Mouse (Mus musculus): ENCODE measurements around the gene Csf2rb. TPM values are rescaled to one million over a fixed set of nuclear protein-coding genes. Genes with fewer than 3 reads are reported as not detected.

The Csf2rb gene
- total and polyA plus RNA-seq, 2 experiments from 2014 or later = 0.75 to 1.3 TPM

DNA sequence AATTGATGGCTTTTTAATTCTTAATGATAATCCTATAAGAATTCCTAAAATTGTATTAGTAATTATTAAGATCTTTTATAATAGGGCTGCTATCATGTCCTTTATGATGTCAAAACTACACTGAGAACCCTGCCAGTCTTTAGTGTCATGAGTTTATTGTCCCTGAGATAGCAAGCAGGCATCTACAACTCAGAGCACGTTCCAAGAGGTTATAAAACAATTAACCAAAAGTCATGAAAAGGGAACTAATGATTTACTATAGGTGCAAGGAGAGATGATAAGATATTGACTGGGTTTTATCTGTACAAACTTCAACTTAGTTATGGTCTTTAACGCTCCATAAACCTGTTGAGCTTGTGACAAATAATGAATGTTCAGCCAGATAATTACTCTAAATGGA, 40.4 kb downstream of the Csf2rb start:
- DNase-seq (ENCODE audit: low spot score) = no peak
- H3K9ac ChIP-seq (replicated peaks; ENCODE audit: low read length) = no peak overlapping the region
- 88% methylated on average over 2 of the region's 2 CpGs for WGBS
- no peak for ATAC-seq
- no peak overlapping the region for H3K4me3 ChIP-seq (ENCODE audit: low read length)
- 0 out of 2 replicates have a peak, but pooled peaks cover 4% of the 10 kb centered on the region for H3K27me3 ChIP-seq (ENCODE audit: insufficient read depth, low read length)
- no peak for TF ChIP-seq CTCF (IDR thresholded peaks at IDR 0.05; ENCODE audit: low read depth)
- H3K4me2 ChIP-seq (ENCODE audit: low read depth, low read length) = no peak overlapping the region
- no peak overlapping the region for H3K27ac ChIP-seq
- no peaks in the 10 kb centered on the region for H3K9me3 ChIP-seq (ENCODE audit: low read length)
- H3K36me3 ChIP-seq (ENCODE audit: insufficient read depth, low read length) = no peaks in the 10 kb centered on the region
- H3K4me1 ChIP-seq (ENCODE audit: insufficient read depth, low read length) = no peaks in the 10 kb centered on the region

DNA sequence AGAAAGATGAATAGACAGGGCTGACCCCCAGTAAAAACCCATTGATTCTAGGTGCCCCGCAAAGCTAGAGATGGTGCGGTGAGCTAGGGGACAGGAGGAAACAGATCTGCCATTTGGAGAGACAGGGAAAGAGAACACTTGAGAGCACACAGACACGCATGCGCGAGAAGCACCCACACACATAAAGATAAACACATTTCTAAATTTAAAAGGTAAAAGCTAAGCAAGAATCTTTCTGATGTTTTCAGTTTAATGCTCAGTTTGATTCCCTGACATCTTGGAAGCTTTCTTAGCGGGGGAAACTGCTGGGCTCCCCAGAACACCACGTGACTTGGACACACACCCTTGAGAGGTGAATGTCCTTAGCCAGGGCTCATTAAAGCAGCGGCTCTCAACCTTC, 41.3 kb downstream of the Csf2rb start:
- Histone ChIP-seq H3K27ac (no peak overlapping the region), H3K36me3 (ENCODE audit: insufficient read depth, low read length) (no peaks in the 10 kb centered on the region), H3K27me3 (ENCODE audit: insufficient read depth, low read length) (0 out of 2 replicates have a peak, but pooled peaks cover 4% of the 10 kb centered on the region), H3K4me3 (ENCODE audit: low read length) (no peak overlapping the region), H3K9me3 (ENCODE audit: low read length) (no peaks in the 10 kb centered on the region), H3K4me1 (ENCODE audit: insufficient read depth, low read length) (no peaks in the 10 kb centered on the region), H3K9ac (replicated peaks; ENCODE audit: low read length) (no peak overlapping the region), H3K4me2 (ENCODE audit: low read depth, low read length) (no peak overlapping the region)
- DNase-seq (ENCODE audit: low spot score) (no peak), ATAC-seq (no peak)
- TF ChIP-seq CTCF (IDR thresholded peaks at IDR 0.05; ENCODE audit: low read depth) = no peak
- 74% methylated on average over 8 of the region's 8 CpGs for WGBS

DNA sequence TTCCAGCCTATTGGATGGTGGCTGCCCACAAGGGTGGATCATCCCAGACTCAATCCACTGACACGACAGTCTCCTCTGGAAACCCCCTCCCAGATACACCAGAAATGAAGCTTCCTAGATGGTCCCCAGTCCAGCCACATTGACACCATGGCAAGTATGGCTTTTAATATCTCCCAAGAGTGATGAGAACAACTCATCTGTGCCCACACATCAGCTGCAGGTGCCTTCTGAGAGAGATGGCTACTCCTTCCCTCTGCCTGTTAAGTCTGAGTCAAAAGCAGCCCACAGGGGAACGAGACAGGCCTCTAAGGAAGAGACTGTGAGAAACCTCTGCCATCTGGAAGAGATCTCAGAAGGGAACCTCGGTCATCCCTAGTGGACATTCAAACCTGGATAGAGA, 42.3 kb downstream of the Csf2rb start:
- H3K36me3 ChIP-seq (ENCODE audit: insufficient read depth, low read length) = no peaks in the 10 kb centered on the region
- WGBS = 72% methylated on average over 3 of the region's 3 CpGs
- H3K9me3 ChIP-seq (ENCODE audit: low read length) = no peaks in the 10 kb centered on the region
- H3K27me3 ChIP-seq (ENCODE audit: insufficient read depth, low read length) = 0 out of 2 replicates have a peak, but pooled peaks cover 4% of the 10 kb centered on the region
- no peak for TF ChIP-seq CTCF (IDR thresholded peaks at IDR 0.05; ENCODE audit: low read depth)
- no peaks in the 10 kb centered on the region for H3K4me1 ChIP-seq (ENCODE audit: insufficient read depth, low read length)
- H3K9ac ChIP-seq (replicated peaks; ENCODE audit: low read length) = no peak overlapping the region
- H3K4me3 ChIP-seq (ENCODE audit: low read length) = no peak overlapping the region
- ATAC-seq = no peak
- DNase-seq (ENCODE audit: low spot score) = no peak
- H3K4me2 ChIP-seq (ENCODE audit: low read depth, low read length) = no peak overlapping the region
- no peak overlapping the region for H3K27ac ChIP-seq

DNA sequence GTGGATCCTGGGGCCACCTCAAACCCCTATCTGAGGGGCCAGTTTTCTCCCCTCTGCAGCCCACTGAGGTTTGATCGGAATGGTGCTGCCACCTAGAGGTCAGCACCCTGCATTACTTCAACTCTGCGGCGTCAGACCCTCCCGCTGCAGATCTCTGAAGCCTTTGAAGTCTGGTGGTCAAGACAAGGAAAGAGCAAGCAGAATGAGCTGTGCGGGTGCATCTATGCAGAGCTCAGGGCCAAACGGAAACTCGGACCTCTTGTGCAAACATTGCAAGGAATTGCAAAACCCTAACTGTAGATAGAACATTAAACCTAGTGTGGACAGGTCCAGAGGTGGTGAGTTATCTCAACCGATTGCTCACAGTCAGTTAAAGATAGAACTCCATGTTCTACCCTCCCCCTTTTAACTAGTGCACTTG, 43.4 kb downstream of the Csf2rb start:
- Histone ChIP-seq H3K4me2 (ENCODE audit: low read depth, low read length) (no peak overlapping the region), H3K4me1 (ENCODE audit: insufficient read depth, low read length) (no peaks in the 10 kb centered on the region), H3K4me3 (ENCODE audit: low read length) (no peak overlapping the region), H3K9ac (replicated peaks; ENCODE audit: low read length) (no peak overlapping the region), H3K9me3 (ENCODE audit: low read length) (no peaks in the 10 kb centered on the region), H3K27me3 (ENCODE audit: insufficient read depth, low read length) (0 out of 2 replicates have a peak, but pooled peaks cover 4% of the 10 kb centered on the region), H3K27ac (peak overlapping the region; percentile 56; the same call in 1 of the 2 replicates), H3K36me3 (ENCODE audit: insufficient read depth, low read length) (no peaks in the 10 kb centered on the region)
- TF ChIP-seq CTCF (IDR thresholded peaks at IDR 0.05; ENCODE audit: low read depth) = peak; percentile 76
- DNase-seq (ENCODE audit: low spot score) (peak; percentile 47), ATAC-seq (0 out of 2 replicates have a peak, but pooled peaks have one; percentile 27)
- WGBS = 14% methylated on average over 8 of the region's 8 CpGs

DNA sequence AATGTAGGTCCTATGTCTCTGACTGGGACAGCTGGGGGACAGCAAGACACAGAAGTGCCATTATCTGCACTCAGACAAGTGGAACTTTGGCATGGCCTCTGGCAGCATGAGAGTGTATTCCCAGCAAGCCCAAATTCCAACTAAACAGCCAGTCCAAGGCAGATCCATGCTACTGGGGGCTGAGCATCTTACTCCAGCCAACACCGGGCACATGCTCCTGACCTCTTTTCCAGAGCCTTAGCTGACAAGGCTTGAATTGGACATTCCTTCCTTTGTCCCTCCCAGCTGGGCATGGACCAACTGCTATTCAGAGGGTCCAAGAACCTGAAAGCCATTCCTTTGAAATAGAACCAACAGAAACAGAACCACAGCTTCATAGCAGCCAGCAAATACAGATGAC, 44.1 kb downstream of the Csf2rb start:
- ATAC-seq (peak; percentile 95), DNase-seq (ENCODE audit: low spot score) (peak; percentile 70)
- Histone ChIP-seq H3K27ac (peak overlapping the region; percentile 56; the same call in 1 of the 2 replicates), H3K36me3 (ENCODE audit: insufficient read depth, low read length) (no peaks in the 10 kb centered on the region), H3K4me2 (ENCODE audit: low read depth, low read length) (no peak overlapping the region), H3K9ac (replicated peaks; ENCODE audit: low read length) (no peak overlapping the region), H3K4me3 (ENCODE audit: low read length) (no peak overlapping the region), H3K4me1 (ENCODE audit: insufficient read depth, low read length) (peaks cover 5% of the 10 kb centered on the region; the same call in 1 of the 2 replicates), H3K27me3 (ENCODE audit: insufficient read depth, low read length) (0 out of 2 replicates have a peak, but pooled peaks cover 4% of the 10 kb centered on the region), H3K9me3 (ENCODE audit: low read length) (no peaks in the 10 kb centered on the region)
- no peak for TF ChIP-seq CTCF (IDR thresholded peaks at IDR 0.05; ENCODE audit: low read depth)
- whole genome bisulfite sequencing = 28% methylated on average over 1 of the region's 1 CpGs

DNA sequence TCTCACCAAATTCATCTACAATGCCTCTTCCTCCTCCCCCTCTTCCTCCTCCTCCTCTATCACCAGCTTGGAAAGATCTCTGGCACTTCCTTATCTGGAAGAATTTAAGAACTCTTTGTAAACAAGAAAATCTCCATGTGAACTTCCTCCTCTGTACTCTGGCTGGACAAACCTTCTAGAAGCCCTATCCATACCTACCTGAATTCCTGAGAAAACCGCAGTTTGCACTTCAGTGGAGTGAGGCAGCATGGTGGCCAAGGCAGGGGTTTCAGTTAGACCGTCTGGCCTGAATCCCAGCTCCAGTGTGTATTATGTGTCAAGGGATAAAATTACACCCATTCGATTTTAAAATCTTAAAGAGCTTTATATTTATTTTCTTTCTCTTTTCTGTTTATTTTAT, 47.2 kb downstream of the Csf2rb start:
- no peak for TF ChIP-seq CTCF (IDR thresholded peaks at IDR 0.05; ENCODE audit: low read depth)
- no peak overlapping the region for H3K4me2 ChIP-seq (ENCODE audit: low read depth, low read length)
- H3K27ac ChIP-seq = no peak overlapping the region
- peaks cover 7% of the 10 kb centered on the region; the same call in 1 of the 2 replicates for H3K4me1 ChIP-seq (ENCODE audit: insufficient read depth, low read length)
- H3K9ac ChIP-seq (replicated peaks; ENCODE audit: low read length) = no peak overlapping the region
- H3K4me3 ChIP-seq (ENCODE audit: low read length) = no peak overlapping the region
- no peak for ATAC-seq
- H3K36me3 ChIP-seq (ENCODE audit: insufficient read depth, low read length) = no peaks in the 10 kb centered on the region
- WGBS = 85% methylated on average over 3 of the region's 3 CpGs
- no peaks in the 10 kb centered on the region for H3K27me3 ChIP-seq (ENCODE audit: insufficient read depth, low read length)
- no peak for DNase-seq (ENCODE audit: low spot score)
- no peaks in the 10 kb centered on the region for H3K9me3 ChIP-seq (ENCODE audit: low read length)

DNA sequence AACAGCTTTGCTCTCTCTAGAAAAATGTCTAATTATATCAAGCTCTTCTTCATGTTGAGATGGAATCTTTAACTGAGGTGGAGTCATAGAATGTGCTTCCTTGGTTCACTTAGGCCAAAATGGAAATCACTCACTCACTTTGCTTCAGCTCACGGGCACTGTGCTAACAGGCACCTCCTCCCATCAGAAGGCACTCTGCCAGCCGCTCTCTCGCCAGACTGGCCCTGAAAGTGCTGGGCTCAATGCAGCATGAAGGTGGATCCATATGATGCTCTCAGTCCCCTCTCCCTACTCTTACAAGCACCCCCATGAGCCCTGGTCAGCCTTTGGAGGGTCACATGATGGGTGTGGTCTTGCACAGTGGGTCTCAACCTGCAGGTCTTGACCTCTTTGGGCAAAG, 48.7 kb downstream of the Csf2rb start:
- peaks cover 7% of the 10 kb centered on the region; the same call in 1 of the 2 replicates for H3K4me1 ChIP-seq (ENCODE audit: insufficient read depth, low read length)
- H3K27me3 ChIP-seq (ENCODE audit: insufficient read depth, low read length) = no peaks in the 10 kb centered on the region
- H3K4me3 ChIP-seq (ENCODE audit: low read length) = no peak overlapping the region
- H3K36me3 ChIP-seq (ENCODE audit: insufficient read depth, low read length) = no peaks in the 10 kb centered on the region
- H3K27ac ChIP-seq = no peak overlapping the region
- 39% methylated on average over 3 of the region's 3 CpGs for WGBS
- no peak overlapping the region for H3K9ac ChIP-seq (replicated peaks; ENCODE audit: low read length)
- H3K9me3 ChIP-seq (ENCODE audit: low read length) = no peaks in the 10 kb centered on the region
- H3K4me2 ChIP-seq (ENCODE audit: low read depth, low read length) = no peak overlapping the region
- no peak for ATAC-seq
- no peak for TF ChIP-seq CTCF (IDR thresholded peaks at IDR 0.05; ENCODE audit: low read depth)
- DNase-seq (ENCODE audit: low spot score) = peak; percentile 75

Measured in hindbrain, postnatal 0 days (tissue).